Mouse (Mus musculus) liver, embryonic 14.5 days (tissue): ENCODE results near the gene Tnrc6c.

Experiments
- CTCF ChIP-seq: IDR thresholded peaks from 2 replicates; pipeline ENCODE4 v1.5.1; 2016; ENCODE audit warnings: antibody characterized with exemption, low read depth, control low read depth
- EP300 ChIP-seq: IDR thresholded peaks from 2 replicates; pipeline ENCODE4 v1.6.1; 2016; ENCODE audit warnings: antibody characterized with exemption, low read depth

GRCm38 (mm10) chr11:117629865-117630264, 24.2 kb upstream of the Tnrc6c start:
- no peak for TF ChIP-seq EP300
- no peak for TF ChIP-seq CTCF
